Mouse (Mus musculus): ENCODE data around the gene Tnfsf13. TPM values are rescaled to one million over a fixed set of nuclear protein-coding genes. Genes with fewer than 3 reads are reported as not detected.

Tnfsf13 gene
- polyA plus RNA-seq, 1 experiment from 2014 or later, result 0.58 TPM

- Histone ChIP-seq H3K4me1 (replicated peaks) (peaks cover 8% of the 10 kb centered on the region; the same call in 1 of the 2 replicates), H3K27me3 (no peaks in the 10 kb centered on the region), H3K4me3 (replicated peaks) (no peak overlapping the region), H3K9ac (replicated peaks) (no peak overlapping the region), H3K4me2 (no peak overlapping the region), H3K9me3 (no peaks in the 10 kb centered on the region), H3K27ac (no peak overlapping the region), H3K36me3 (no peaks in the 10 kb centered on the region)
- no peak for ATAC-seq (ENCODE audit: insufficient number of reproducible peaks, insufficient read depth, low FRiP score, low TSS enrichment, low read depth)
- WGBS, result 91% methylated on average over 1 of the region's 1 CpGs
Observed at GRCm38 (mm10) chr11:69689891-69690290, 4.3 kb upstream of the Tnfsf13 start.

GRCm38 (mm10) chr11:69687061-69687460 is 1.5 kb upstream of the Tnfsf13 start:
- Histone ChIP-seq H3K4me1 (replicated peaks) (peaks cover 20% of the 10 kb centered on the region), H3K4me3 (replicated peaks) (no peak overlapping the region), H3K27ac (no peak overlapping the region), H3K9me3 (no peaks in the 10 kb centered on the region), H3K36me3 (no peaks in the 10 kb centered on the region), H3K4me2 (peak overlapping the region; percentile 2; the same call in 1 of the 2 replicates), H3K9ac (replicated peaks) (no peak overlapping the region), H3K27me3 (no peaks in the 10 kb centered on the region)
- 47% methylated on average over 5 of the region's 5 CpGs for WGBS
- ATAC-seq (ENCODE audit: insufficient number of reproducible peaks, insufficient read depth, low FRiP score, low TSS enrichment, low read depth), result no peak

- H3K4me1 ChIP-seq (replicated peaks), result peaks cover 20% of the 10 kb centered on the region
- H3K36me3 ChIP-seq, result no peaks in the 10 kb centered on the region
- WGBS, result 15% methylated on average over 4 of the region's 4 CpGs
- no peak for ATAC-seq (ENCODE audit: insufficient number of reproducible peaks, insufficient read depth, low FRiP score, low TSS enrichment, low read depth)
- H3K4me3 ChIP-seq (replicated peaks), result no peak overlapping the region
- no peak overlapping the region for H3K27ac ChIP-seq
- 0 out of 2 replicates have a peak overlapping the region, but pooled peaks have one; percentile 2 for H3K4me2 ChIP-seq
- no peaks in the 10 kb centered on the region for H3K27me3 ChIP-seq
- no peaks in the 10 kb centered on the region for H3K9me3 ChIP-seq
- H3K9ac ChIP-seq (replicated peaks), result no peak overlapping the region; the same call in 1 of the 2 replicates
Observed at GRCm38 (mm10) chr11:69686377-69686776, 793 bp upstream of the Tnfsf13 start.

- no peak for ATAC-seq (ENCODE audit: insufficient number of reproducible peaks, insufficient read depth, low FRiP score, low TSS enrichment, low read depth)
- peaks cover 7% of the 10 kb centered on the region for H3K36me3 ChIP-seq
- H3K4me1 ChIP-seq (replicated peaks), result peaks cover 33% of the 10 kb centered on the region
- H3K9ac ChIP-seq (replicated peaks), result 0 out of 2 replicates have a peak overlapping the region, but pooled peaks have one; percentile 13
- 89% methylated on average over 6 of the region's 6 CpGs for WGBS
- H3K27ac ChIP-seq, result no peak overlapping the region
- H3K4me3 ChIP-seq (replicated peaks), result no peak overlapping the region; the same call in 1 of the 2 replicates
- no peaks in the 10 kb centered on the region for H3K27me3 ChIP-seq
- H3K4me2 ChIP-seq, result no peak overlapping the region
- no peaks in the 10 kb centered on the region for H3K9me3 ChIP-seq
Observed at GRCm38 (mm10) chr11:69684936-69685335, 648 bp downstream of the Tnfsf13 start.

GRCm38 (mm10) chr11:69684128-69684745 is 1.3 kb downstream of the Tnfsf13 start:
- Histone ChIP-seq H3K4me2 (no peak overlapping the region), H3K4me3 (replicated peaks) (no peak overlapping the region), H3K9me3 (no peaks in the 10 kb centered on the region), H3K36me3 (peaks cover 12% of the 10 kb centered on the region), H3K27me3 (no peaks in the 10 kb centered on the region), H3K9ac (replicated peaks) (no peak overlapping the region), H3K27ac (no peak overlapping the region), H3K4me1 (replicated peaks) (peaks cover 33% of the 10 kb centered on the region)
- no peak for ATAC-seq (ENCODE audit: insufficient number of reproducible peaks, insufficient read depth, low FRiP score, low TSS enrichment, low read depth)
- WGBS, result 82% methylated on average over 12 of the region's 12 CpGs

- H3K27ac ChIP-seq, result peak overlapping the region; percentile 81
- H3K27me3 ChIP-seq, result no peaks in the 10 kb centered on the region
- no peak overlapping the region for H3K9ac ChIP-seq (replicated peaks)
- H3K4me1 ChIP-seq (replicated peaks), result peaks cover 33% of the 10 kb centered on the region
- ATAC-seq (ENCODE audit: insufficient number of reproducible peaks, insufficient read depth, low FRiP score, low TSS enrichment, low read depth), result no peak
- no peak overlapping the region for H3K4me3 ChIP-seq (replicated peaks)
- WGBS, result 77% methylated on average over 7 of the region's 7 CpGs
- no peaks in the 10 kb centered on the region for H3K9me3 ChIP-seq
- H3K4me2 ChIP-seq, result peak overlapping the region; percentile 88; the same call in 1 of the 2 replicates
- H3K36me3 ChIP-seq, result peaks cover 19% of the 10 kb centered on the region
Observed at GRCm38 (mm10) chr11:69683576-69683975, 2.0 kb downstream of the Tnfsf13 start.

- H3K27me3 ChIP-seq, result no peaks in the 10 kb centered on the region
- H3K9ac ChIP-seq (replicated peaks), result peak overlapping the region; percentile 83
- ATAC-seq (ENCODE audit: insufficient number of reproducible peaks, insufficient read depth, low FRiP score, low TSS enrichment, low read depth), result no peak
- peak overlapping the region; percentile 88 for H3K4me2 ChIP-seq
- WGBS, result 21% methylated on average over 12 of the region's 12 CpGs
- H3K36me3 ChIP-seq, result peaks cover 25% of the 10 kb centered on the region
- 0 out of 2 replicates have a peak overlapping the region, but pooled peaks have one; percentile 86 for H3K4me3 ChIP-seq (replicated peaks)
- H3K4me1 ChIP-seq (replicated peaks), result peaks cover 33% of the 10 kb centered on the region
- no peaks in the 10 kb centered on the region for H3K9me3 ChIP-seq
- H3K27ac ChIP-seq, result peak overlapping the region; percentile 95
Observed at GRCm38 (mm10) chr11:69682840-69683533, 2.6 kb downstream of the Tnfsf13 start.

GRCm38 (mm10) chr11:69682209-69682839 is 3.3 kb downstream of the Tnfsf13 start:
- Histone ChIP-seq H3K9ac (replicated peaks) (peak overlapping the region; percentile 83), H3K27ac (peak overlapping the region; percentile 95), H3K27me3 (no peaks in the 10 kb centered on the region), H3K4me2 (peak overlapping the region; percentile 88), H3K36me3 (peaks cover 31% of the 10 kb centered on the region), H3K9me3 (no peaks in the 10 kb centered on the region), H3K4me3 (replicated peaks) (peak overlapping the region; percentile 86), H3K4me1 (replicated peaks) (peaks cover 33% of the 10 kb centered on the region)
- 28% methylated on average over 24 of the region's 24 CpGs for WGBS
- peak; percentile 11; the same call in 1 of the 2 replicates for ATAC-seq (ENCODE audit: insufficient number of reproducible peaks, insufficient read depth, low FRiP score, low TSS enrichment, low read depth)

GRCm38 (mm10) chr11:69681314-69682208 is 4.0 kb downstream of the Tnfsf13 start, which contains the start of gene Senp3:
Senp3 (minus strand) TSS chr11:69682084.
- Histone ChIP-seq H3K4me2 (peak within 1 kb of the TSS; percentile 88), H3K9me3 (no peaks in the 10 kb centered on the region), H3K36me3 (peaks cover 38% of the 10 kb centered on the region), H3K27ac (peak within 1 kb of the TSS; percentile 95), H3K9ac (replicated peaks) (peak within 1 kb of the TSS; percentile 83), H3K4me3 (replicated peaks) (peak within 1 kb of the TSS; percentile 86), H3K27me3 (no peaks in the 10 kb centered on the region), H3K4me1 (replicated peaks) (peaks cover 29% of the 10 kb centered on the region)
- WGBS, result under 1% methylated on average over 77 of the region's 80 CpGs
- peak; percentile 95 for ATAC-seq (ENCODE audit: insufficient number of reproducible peaks, insufficient read depth, low FRiP score, low TSS enrichment, low read depth)

GRCm38 (mm10) chr11:69680136-69680855 is 5.3 kb downstream of the Tnfsf13 start:
- Histone ChIP-seq H3K9ac (replicated peaks) (peak overlapping the region; percentile 83; the same call in 1 of the 2 replicates), H3K4me2 (peak overlapping the region; percentile 88), H3K9me3 (no peaks in the 10 kb centered on the region), H3K4me3 (replicated peaks) (peak overlapping the region; percentile 86), H3K4me1 (replicated peaks) (peaks cover 25% of the 10 kb centered on the region), H3K27me3 (no peaks in the 10 kb centered on the region), H3K36me3 (peaks cover 51% of the 10 kb centered on the region), H3K27ac (no peak overlapping the region)
- 89% methylated on average over 30 of the region's 30 CpGs for WGBS
- ATAC-seq (ENCODE audit: insufficient number of reproducible peaks, insufficient read depth, low FRiP score, low TSS enrichment, low read depth), result no peak

Measured in limb, embryonic 12.5 days (tissue).